Mouse (Mus musculus) cerebellum, postnatal 10 days (tissue): ENCODE data around the gene Gm11549.
A peak's percentile ranks its signal among the peaks of the same experiment; 100 is the strongest.

Source experiments
- DNase-seq, 2 experiments: peaks; one replicate each; pipeline ENCODE4 v3.0.0; 2021; ENCODE audit warnings: mixed read lengths in 2 of 2

The Gm11549 gene

GRCm38 (mm10) chr3:36478776-36479175, 42.8 kb downstream of the Gm11549 start:
- no peak for DNase-seq

- DNase-seq: peak; percentile 23 to 34
Measured at GRCm38 (mm10) chr3:36476261-36477155, 45.1 kb downstream of the Gm11549 start.

DNA sequence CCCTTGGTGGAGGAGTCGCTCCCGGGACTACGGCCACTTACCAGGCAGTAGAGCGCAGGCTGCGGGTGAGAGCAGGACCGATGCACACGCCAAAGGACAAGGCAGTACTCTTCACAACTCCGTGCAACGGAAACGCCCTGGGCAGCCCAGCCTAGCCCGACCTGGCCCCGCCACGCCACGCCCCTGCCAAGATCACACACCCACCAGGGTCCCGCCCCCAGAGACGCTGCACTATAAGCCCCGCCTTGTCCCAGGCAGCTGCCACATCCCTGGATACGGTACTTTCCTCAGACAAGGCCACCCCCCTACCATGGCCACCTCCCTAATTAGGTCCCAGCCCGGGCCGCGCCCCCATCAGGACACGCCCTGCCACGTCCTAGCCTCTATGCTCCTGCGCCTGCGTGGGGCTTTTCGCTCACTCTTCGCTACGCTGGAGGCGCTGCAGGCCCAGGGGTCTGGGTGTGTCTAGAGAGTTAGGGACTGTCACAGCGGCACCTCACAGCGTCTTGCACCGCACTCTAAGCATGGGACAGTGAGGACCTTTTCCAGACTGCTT, 46.0 kb downstream of the Gm11549 start, which contains the start of the genes Anxa5 and 1810062G17Rik:
Gene Anxa5, minus strand, starts transcription at position 363 of the 556 bp plus-strand sequence.
Gene 1810062G17Rik, plus strand, starts transcription at position 406 of the 556 bp plus-strand sequence.
- DNase-seq: peak; percentile 85 to 91

- DNase-seq: peak in 1 of 2 experiments; percentile 18
Measured at GRCm38 (mm10) chr3:36474938-36475483, 46.6 kb downstream of the Gm11549 start.

GRCm38 (mm10) chr3:36474421-36474820, 47.2 kb downstream of the Gm11549 start:
- no peak for DNase-seq

DNA sequence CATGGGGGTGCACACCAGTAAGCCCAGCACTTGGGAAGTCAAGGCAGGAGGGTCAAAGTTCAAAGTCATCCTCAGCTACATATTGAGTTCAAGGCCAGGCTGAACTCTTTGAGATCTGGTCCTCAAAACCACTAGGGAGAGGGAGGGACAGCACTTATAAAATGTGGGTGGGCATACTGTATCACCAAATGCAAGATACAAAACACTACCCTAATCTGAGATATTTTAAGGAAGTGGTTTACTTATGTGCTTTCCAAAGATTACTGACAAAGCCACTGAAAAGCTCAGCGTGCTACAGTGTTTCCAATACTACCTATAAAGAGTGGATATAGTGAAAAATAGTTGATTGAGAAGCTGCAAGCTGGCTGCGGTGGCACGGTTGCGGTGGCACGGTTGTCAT, 48.4 kb downstream of the Gm11549 start:
- DNase-seq: no peak

DNA sequence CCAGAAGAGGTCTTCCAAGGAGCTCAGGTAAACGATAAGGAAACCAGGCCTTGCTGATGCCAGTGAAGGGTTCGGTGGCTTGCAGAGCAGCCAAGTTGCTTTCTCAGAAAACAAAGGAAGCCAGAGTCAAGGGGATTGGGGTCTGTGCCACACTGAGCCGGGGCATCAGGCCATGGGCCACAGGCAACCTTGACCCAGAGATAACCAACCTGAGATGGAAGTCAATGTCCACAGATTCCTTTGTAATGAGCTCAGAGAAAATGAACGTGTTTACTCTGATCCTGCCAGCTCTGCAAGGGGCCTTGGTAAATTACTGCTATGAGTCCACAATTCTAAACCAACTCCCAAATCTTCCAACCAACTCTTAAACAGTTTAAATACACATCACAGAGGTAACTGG, 49.8 kb downstream of the Gm11549 start:
- no peak for DNase-seq

DNA sequence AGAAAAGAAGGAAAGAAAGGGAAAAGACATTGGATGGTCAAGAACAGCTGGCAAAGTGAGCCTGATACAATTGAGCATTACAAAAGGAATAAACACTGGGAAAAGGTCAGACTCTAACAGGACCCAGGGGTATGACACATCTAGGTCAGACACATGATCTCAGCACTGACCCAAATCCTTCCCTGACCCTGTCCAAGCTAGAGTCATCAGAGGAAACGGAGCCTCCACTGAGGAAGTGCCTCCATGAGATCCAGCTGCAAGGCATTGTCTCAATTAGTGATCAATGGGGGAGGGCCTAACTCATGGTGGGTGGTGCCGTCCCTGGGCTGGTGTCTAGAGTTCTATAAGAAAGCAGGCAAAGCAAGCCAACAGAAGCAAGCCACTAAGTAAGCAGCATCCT, 52.7 kb downstream of the Gm11549 start:
- DNase-seq: no peak

DNA sequence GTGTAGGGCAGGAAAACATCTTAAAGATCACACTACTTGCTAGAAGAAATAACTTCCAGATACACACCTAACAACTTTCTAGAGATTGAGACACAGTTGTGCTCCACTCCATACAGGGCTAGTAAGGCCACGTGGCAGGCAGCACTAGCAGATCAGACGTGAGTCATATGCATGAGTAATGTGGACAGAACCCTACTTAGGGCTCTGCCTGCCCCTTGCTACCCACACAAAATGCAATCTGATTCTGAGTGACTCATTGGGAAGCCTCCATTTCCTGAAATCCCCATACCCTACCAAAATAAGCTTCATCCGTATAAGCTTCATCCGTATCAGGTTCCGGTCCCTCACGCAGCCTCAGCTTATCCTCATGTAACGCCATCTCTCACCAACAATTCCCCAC, 54.0 kb downstream of the Gm11549 start:
- DNase-seq: no peak

GRCm38 (mm10) chr3:36465538-36465937, 56.1 kb downstream of the Gm11549 start:
- no peak for DNase-seq
